Mouse (Mus musculus) bone marrow, adult 2 months (tissue): Measurements from ENCODE around the gene Slc2a13.

Source experiments
- CTCF ChIP-seq: fragments of 200-500 bp; IDR thresholded peaks from 2 replicates; pipeline ENCODE4 v1.5.1; 2011; ENCODE audit warnings: low read length, control low read depth; ENCODE audit not compliant: control insufficient read depth, insufficient read depth
- POLR2A ChIP-seq: fragments of 200-500 bp; IDR thresholded peaks from 2 replicates; pipeline ENCODE4 v1.6.1; 2011; ENCODE audit warnings: low read depth, mild to moderate bottlenecking, control low read depth, low read length, borderline replicate concordance; ENCODE audit not compliant: control insufficient read depth

DNA sequence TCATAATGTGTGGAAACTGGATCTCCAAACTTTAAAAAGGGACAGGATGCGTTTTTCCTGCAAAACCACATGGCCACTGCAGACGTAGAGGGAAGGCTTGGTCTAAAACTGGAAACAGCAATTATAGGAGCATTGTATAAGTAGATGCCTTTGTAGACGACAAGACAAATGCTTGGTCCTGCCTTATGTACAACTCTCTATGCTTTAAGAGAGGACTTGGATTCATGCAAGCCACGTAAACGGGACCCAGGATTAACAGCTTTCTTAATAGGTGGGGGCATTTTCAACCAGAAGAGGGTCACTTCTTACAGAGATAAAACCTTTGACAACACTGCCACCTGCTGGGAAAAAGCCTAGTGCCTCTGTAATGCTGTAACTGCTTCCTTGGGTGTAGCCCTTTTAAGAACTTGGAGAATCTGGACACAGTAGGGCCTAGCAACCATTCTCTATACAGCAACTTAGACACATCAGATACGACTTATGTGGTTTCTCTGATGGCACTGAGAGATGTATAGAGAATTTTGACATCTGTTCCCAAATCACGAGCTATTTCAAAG lies 268.7 kb downstream of the Slc2a13 start:
- TF ChIP-seq POLR2A (no peak), CTCF (0 out of 2 replicates have a peak, but pooled peaks have one; percentile 13)
